Mouse (Mus musculus) cerebellum, adult 18-20 months (tissue): Measurements from ENCODE around the gene Grhpr.
"Not testable (repeated sequence)": the region's sequence is repeated elsewhere in the genome, so short reads cannot be mapped to it uniquely, and the experiment has no call there.

Source experiments
- DNase-seq, 2 experiments: peaks; one replicate each; pipeline ENCODE4 v3.0.0; 2021

Gene Grhpr

DNA sequence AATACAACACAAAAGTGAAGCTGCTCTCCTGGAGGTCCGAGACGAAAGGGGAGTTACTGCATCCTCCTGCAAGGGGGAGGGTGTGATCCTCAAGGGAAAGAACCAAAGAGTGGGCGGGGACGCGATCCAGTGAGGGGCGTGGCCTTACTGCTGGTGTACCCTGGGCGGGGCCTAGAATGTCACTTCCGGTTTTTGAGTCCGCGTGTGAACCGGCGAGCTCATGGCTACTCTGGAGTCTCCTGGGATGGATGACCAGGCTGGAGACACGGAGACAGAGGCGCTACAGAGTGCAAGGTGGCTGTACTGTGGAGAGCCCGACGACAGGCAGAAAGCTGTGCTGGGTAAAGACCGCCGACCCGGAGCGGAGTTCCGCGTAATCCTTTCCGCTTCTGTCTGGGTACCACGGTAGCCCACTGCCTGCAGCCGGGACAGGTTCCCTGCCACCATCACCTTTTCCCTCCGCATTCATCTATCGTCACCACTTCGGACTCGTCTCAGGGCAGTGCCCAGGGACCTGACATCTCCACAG lies 37.3 kb downstream of the Grhpr start, which contains the start of gene Polr1e:
Polr1e (plus strand) TSS at position 132 of the 529 bp plus-strand sequence.
- peak; percentile 86 to 91 for DNase-seq

DNA sequence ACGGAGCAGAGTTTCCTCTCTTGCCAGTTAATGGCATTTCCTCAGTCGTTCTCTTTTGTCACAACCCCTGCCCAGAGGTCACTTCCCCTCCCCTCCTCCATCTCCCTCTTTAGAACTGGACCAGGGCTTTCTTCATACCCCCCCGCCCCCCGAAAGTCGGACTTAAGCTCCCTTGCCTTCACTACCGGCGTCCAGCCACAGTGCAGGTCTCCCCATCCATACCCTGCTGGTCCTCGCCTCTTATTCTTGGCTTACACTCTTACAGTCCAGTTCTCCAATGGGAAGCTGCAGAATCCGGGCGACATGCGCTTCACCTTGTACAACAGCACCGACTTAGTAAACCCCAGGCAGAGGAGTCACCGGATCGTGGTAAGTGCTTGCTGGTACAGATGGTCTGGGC lies 37.8 kb downstream of the Grhpr start:
- DNase-seq, result peak in 1 of 2 experiments; percentile 15

DNA sequence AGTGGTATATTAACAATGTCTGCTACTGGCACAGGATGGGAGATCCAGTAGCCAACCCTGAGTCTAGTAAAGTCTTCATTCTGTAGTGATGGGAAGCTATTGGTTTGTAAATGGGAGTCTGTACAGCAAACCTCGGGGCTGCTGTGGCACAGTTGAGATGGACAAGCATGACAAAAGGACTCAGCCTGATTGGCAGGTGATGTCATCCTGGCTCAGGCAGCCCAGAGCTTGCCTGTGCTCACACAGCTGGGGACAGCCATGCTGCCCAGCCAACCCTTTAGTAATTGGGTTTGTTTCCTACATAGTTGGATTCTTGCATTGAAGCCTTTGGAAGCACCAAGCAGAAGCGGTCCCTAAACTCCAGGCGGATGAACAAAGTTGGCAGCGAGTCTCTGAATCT lies 45.3 kb downstream of the Grhpr start:
- DNase-seq, result no peak

DNA sequence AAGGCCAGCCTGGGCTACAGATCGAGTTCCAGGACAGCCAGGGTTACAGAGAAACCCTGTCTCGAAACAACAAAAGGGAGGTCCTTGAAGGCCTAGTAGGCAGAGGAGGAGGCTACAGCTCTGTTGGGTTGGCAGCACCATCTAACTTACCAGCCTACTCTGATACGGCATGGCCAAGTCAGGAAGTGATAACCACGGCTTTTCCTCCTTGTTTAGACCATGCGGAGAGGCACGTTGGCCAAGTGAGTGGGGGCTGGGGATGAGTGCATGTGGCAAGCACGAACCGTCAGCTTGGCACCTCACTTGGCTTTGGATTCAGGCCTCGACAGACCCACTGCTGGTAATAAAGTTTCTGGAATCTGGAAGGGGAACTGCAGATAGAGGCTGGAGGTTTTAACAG lies 51.4 kb downstream of the Grhpr start:
- no peak for DNase-seq

- DNase-seq, result no peak
Observed at GRCm38 (mm10) chr4:45034693-45035628, 53.8 kb downstream of the Grhpr start.

GRCm38 (mm10) chr4:45036048-45036447 lies 54.9 kb downstream of the Grhpr start:
- DNase-seq, result no peak

DNA sequence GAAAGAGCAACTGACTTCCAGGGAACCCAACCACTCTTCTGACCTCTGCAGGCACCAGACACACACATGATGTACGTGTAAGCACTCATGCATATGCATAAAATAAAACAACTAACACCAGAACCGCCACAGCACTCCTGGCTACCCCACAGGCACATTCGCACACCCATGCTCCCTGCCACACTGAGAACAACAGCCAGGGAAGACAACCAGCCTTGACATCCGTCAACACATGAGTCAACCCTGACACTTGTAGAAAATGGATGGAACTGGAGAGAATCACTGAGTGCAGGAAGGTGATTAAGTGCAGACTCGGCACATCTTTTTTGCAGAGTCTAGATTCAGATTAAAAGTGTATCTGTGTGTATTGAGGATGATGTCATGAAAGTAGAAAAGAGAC lies 55.4 kb downstream of the Grhpr start:
- DNase-seq, result no peak

GRCm38 (mm10) chr4:45037455-45038410 lies 56.5 kb downstream of the Grhpr start:
- DNase-seq, result no peak

DNA sequence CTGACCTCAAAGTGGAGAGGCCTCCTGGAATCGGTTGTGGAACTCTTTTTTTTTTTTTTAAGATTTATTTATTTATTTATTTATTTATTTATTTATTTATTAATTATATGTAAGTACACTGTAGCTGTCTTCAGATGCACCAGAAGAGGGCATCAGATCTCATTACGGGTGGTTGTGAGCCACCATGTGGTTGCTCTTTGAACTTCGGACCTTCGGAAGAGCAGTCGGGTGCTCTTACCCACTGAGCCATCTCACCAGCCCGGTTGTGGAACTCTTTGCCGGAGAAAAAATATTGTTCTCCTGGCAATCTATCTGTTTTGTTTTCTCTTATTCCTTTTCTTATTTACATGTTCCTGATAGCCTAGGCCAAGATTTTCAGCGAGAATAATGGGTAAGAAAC lies 57.7 kb downstream of the Grhpr start:
- DNase-seq, result not testable (repeated sequence)

- not testable (repeated sequence) for DNase-seq
Observed at GRCm38 (mm10) chr4:45039546-45039945, 58.4 kb downstream of the Grhpr start.
